In the genomic region with DNA sequence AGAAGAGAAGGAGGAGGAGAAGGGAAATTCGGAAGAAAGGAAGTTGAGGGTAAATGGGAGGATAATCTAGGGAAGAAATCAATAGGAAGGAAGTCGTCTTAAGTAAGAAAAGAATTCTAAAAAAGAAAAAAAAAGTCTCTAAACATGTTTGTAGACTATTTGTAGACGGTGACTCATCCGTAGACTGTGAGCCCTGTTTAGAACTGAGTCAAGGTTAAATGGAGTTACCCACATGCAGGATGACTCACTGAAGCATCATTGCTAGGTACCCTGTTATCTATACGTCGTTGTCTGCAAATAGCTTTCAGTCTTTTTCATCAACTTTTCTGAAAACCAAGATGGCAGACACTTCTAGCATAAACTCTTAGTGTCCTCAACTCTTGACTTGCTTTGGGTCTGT, we compare ENCODE assay signal across 19 mouse cellular contexts.
"Had no signal": no experiment of that assay in that cellular context is flagged by ENCODE, and none has a peak within 500 bp of the region (broad histone marks: within the 10 kb centered on the region; RNA-seq: fewer than 3 reads in every experiment).

No protein-coding gene starts in this region.

- H3K9ac ChIP-seq: limb, embryonic 13.5 days; liver, embryonic 12.5 days; liver, embryonic 15.5 days; lung, embryonic 15.5 days; neural tube, embryonic 12.5 days had no signal

- H3K4me3 ChIP-seq: limb, embryonic 10.5 days; limb, embryonic 13.5 days; liver, embryonic 12.5 days; liver, embryonic 15.5 days; lung, embryonic 15.5 days; neural tube, embryonic 12.5 days had no signal

- H3K9me3 ChIP-seq: limb, embryonic 10.5 days; limb, embryonic 13.5 days; liver, embryonic 12.5 days; liver, embryonic 15.5 days; lung, embryonic 15.5 days; neural tube, embryonic 12.5 days had no signal

- H3K36me3 ChIP-seq: limb, embryonic 10.5 days; limb, embryonic 13.5 days; liver, embryonic 12.5 days; liver, embryonic 15.5 days; lung, embryonic 15.5 days; neural tube, embryonic 12.5 days had no signal

- DNase-seq: kidney, adult 9 months; kidney, postnatal 14 days; kidney, postnatal 4 days; layer of hippocampus, adult 9-11 months; liver; lung, adult 18-20 months; lung, postnatal 14 days; lung, postnatal 4 days; midbrain, embryonic 14.5 days; retina, postnatal 1 day; thymus, postnatal 25 days had no signal

- H3K27me3 ChIP-seq: limb, embryonic 13.5 days; liver, embryonic 12.5 days; liver, embryonic 15.5 days; lung, embryonic 15.5 days; neural tube, embryonic 12.5 days had no signal

- H3K27ac ChIP-seq: limb, embryonic 10.5 days; limb, embryonic 13.5 days; liver, embryonic 12.5 days; liver, embryonic 15.5 days; lung, embryonic 15.5 days; neural tube, embryonic 12.5 days; stomach, postnatal 0 days had no signal

- ATAC-seq: liver, embryonic 12.5 days had no signal

- H3K4me1 ChIP-seq: limb, embryonic 10.5 days; limb, embryonic 13.5 days; neural tube, embryonic 12.5 days had no signal

- H3K4me2 ChIP-seq: limb, embryonic 13.5 days; liver, embryonic 12.5 days; liver, embryonic 15.5 days; lung, embryonic 15.5 days; midbrain, embryonic 11.5 days; neural tube, embryonic 12.5 days had no signal
